Mouse (Mus musculus) heart, embryonic 14.5 days (tissue): ENCODE measurements around the gene Nfic. TPM values are rescaled to one million over a fixed set of nuclear protein-coding genes. Genes with fewer than 3 reads are reported as not detected.

Source experiments
- ATAC-seq: fragments of 200-750 bp; cut with Nextera tagmentation; 2 replicates; pipeline ENCODE4 v1.8.0; 2017; ENCODE audit warnings: low read depth, moderate TSS enrichment; ENCODE audit not compliant: insufficient number of reproducible peaks, insufficient read depth, low FRiP score
- H3K27ac ChIP-seq, 2 experiments: fragments of 200-500 bp in 1 of 2; fragments of 300-500 bp in 1 of 2; sonication (generic) in 1 of 2; replicated peaks in 1 of 2; 2 replicates each; pipeline ENCODE4 v1.5.1; 2012 to 2014; ENCODE audit warnings: low read depth in 2 of 2, low read length in 2 of 2, control low read depth in 1 of 2, mild to moderate bottlenecking in 1 of 2, mixed read lengths in 1 of 2; ENCODE audit not compliant: control insufficient read depth in 1 of 2, insufficient read depth in 1 of 2
- H3K27me3 ChIP-seq: fragments of 300-500 bp; sonication (generic); 2 replicates; pipeline ENCODE4 v1.6.1; 2014; ENCODE audit warnings: mild to moderate bottlenecking, low read length, control low read depth; ENCODE audit not compliant: control insufficient read depth, insufficient read depth
- H3K36me3 ChIP-seq: fragments of 300-500 bp; sonication (generic); 2 replicates; pipeline ENCODE4 v1.6.1; 2014; ENCODE audit warnings: mild to moderate bottlenecking, control low read depth, low read length, mixed read lengths; ENCODE audit not compliant: control insufficient read depth, insufficient read depth
- H3K4me1 ChIP-seq, 2 experiments: fragments of 200-500 bp in 1 of 2; fragments of 300-500 bp in 1 of 2; sonication (generic) in 1 of 2; 2 replicates each; pipeline ENCODE4 v1.6.1; 2012 to 2014; ENCODE audit warnings: low read length in 2 of 2, control low read depth in 1 of 2, mixed read lengths in 1 of 2; ENCODE audit not compliant: control insufficient read depth in 2 of 2, insufficient read depth in 2 of 2
- H3K4me2 ChIP-seq: fragments of 300-500 bp; sonication (generic); 2 replicates; pipeline ENCODE4 v1.6.1; 2014; ENCODE audit warnings: mild to moderate bottlenecking, low read length
- H3K4me3 ChIP-seq, 2 experiments: fragments of 200-500 bp in 1 of 2; fragments of 300-500 bp in 1 of 2; sonication (generic) in 1 of 2; 2 replicates each; pipeline ENCODE4 v1.5.1; 2012 to 2014; ENCODE audit warnings: low read length in 2 of 2, mild to moderate bottlenecking in 2 of 2, control low read depth in 1 of 2, low read depth in 1 of 2, moderate library complexity in 1 of 2; ENCODE audit not compliant: control insufficient read depth in 1 of 2, insufficient read depth in 1 of 2
- H3K9ac ChIP-seq: fragments of 300-500 bp; sonication (generic); 2 replicates; pipeline ENCODE4 v1.6.1; 2014; ENCODE audit warnings: mild to moderate bottlenecking, low read length
- H3K9me3 ChIP-seq: fragments of 300-500 bp; sonication (generic); 2 replicates; pipeline ENCODE4 v1.6.1; 2016; ENCODE audit warnings: low read length, control low read depth; ENCODE audit not compliant: control insufficient read depth
- WGBS: fragments of 180-500 bp; shearing (Covaris S2); extraction: QIAGEN DNeasy Blood & Tissue Kit; methylation state at CpG from one replicate; pipeline ENCODE4 v1.1.7; 2014; 5-methylcytosine and 5-hydroxymethylcytosine counted together
- polyA plus RNA-seq: library from polyadenylated mRNA; unstranded; fragments of >200 nt; fragmentation: Nextera tagmentation; extraction: Ambion mirVana; gene quantifications from 2 replicates; pipeline ENCODE4 v1.2.1, GENCODE M21; 2014

Nfic gene
- polyA plus RNA-seq, 1 experiment from 2014 or later: 47.0 TPM

- Histone ChIP-seq H3K9ac (peak overlapping the region; percentile 84; the same call in 1 of the 2 replicates), H3K36me3 (peaks cover 20% of the 10 kb centered on the region), H3K27me3 (no peaks in the 10 kb centered on the region), H3K4me1 (peaks cover 25 to 39% of the 10 kb centered on the region in 2 experiments), H3K4me2 (peak overlapping the region; percentile 93), H3K27ac (peak overlapping the region in 1 of 2 experiments; percentile 71; a peak in 2 of 4 replicates), H3K9me3 (no peaks in the 10 kb centered on the region), H3K4me3 (no peak overlapping the region)
- WGBS: 74% methylated on average over 4 of the region's 4 CpGs
- ATAC-seq: no peak
Observed at GRCm38 (mm10) chr10:81423476-81424245, 31.8 kb downstream of the Nfic start.

DNA sequence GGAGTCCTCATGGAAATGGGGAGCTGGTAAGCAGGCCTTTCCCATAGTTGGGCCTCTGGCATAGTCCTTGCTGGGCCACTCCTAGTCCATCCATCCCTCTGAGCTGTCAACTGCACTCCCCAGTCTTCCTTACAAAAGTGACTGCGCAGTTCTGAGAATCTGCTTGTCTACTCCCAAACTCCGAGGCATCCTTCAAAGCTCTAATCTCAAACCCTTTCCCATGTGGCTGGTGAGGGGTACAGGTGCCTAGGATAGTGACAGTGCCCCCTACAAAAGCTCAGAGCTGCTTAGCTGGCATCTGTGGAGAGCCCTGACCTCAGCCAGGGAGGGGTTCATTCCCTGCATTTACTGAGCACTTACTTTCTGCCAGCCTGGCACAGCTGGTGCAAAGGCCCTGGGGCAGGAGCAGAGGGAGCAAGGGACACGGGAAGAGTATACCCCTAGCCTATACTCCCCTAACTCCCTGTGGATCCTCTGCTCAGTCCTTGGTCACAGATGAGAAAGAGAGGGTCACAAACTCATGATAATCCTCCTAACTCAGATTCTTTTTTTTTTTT lies 32.7 kb downstream of the Nfic start:
- ATAC-seq: no peak
- Histone ChIP-seq H3K4me3 (no peak overlapping the region), H3K9me3 (no peaks in the 10 kb centered on the region), H3K27me3 (no peaks in the 10 kb centered on the region), H3K27ac (no peak overlapping the region), H3K9ac (no peak overlapping the region), H3K4me2 (no peak overlapping the region), H3K36me3 (peaks cover 23% of the 10 kb centered on the region), H3K4me1 (peaks cover 28 to 46% of the 10 kb centered on the region in 2 experiments)
- WGBS: 82% methylated on average over 3 of the region's 3 CpGs

DNA sequence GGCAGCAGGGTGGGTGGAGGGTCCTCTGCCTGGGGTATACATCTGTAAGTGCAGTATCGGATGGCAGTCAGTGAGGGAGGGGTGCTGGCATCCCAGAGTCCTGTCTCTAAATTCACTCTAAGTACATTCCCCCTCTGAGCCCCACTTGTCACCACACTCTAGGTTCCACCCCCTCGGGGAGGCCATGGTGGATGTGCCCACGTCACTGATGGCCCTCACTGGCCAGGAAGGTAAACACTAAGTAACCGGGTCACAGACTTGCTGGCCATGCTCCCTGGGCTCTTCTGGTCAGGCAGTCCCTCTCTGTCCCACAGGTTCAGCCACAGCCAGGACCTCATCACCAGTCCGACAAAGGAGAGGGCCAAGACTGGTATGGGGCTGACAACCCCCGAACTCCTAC lies 33.2 kb downstream of the Nfic start:
- H3K4me1 ChIP-seq: peaks cover 30 to 48% of the 10 kb centered on the region in 2 experiments

DNA sequence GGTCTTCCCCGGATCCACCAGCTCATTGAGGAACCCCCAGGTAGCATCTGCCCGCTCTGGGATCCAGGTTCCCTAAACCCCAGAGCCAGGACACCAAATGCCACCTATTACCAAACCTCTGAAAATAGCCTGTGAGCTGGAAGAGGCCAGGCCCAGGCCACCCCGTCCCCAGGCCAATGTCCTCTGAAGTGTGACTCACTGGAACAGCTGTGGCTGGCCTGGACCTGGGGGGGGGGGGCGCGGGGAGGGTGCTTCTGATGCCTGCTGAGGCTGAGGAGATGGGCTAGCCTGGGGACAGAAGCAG lies 33.7 kb downstream of the Nfic start:
- H3K4me1 ChIP-seq: peaks cover 32 to 51% of the 10 kb centered on the region in 2 experiments
- 62% methylated on average over 5 of the region's 5 CpGs for WGBS
- no peaks in the 10 kb centered on the region for H3K9me3 ChIP-seq

More for the DNA sequence above, 33.2 kb downstream of the Nfic start:
- Histone ChIP-seq H3K36me3 (peaks cover 26% of the 10 kb centered on the region), H3K9me3 (no peaks in the 10 kb centered on the region), H3K9ac (no peak overlapping the region), H3K27ac (no peak overlapping the region), H3K27me3 (no peaks in the 10 kb centered on the region), H3K4me2 (no peak overlapping the region), H3K4me3 (no peak overlapping the region)
- ATAC-seq: no peak
- WGBS: 75% methylated on average over 6 of the region's 6 CpGs

DNA sequence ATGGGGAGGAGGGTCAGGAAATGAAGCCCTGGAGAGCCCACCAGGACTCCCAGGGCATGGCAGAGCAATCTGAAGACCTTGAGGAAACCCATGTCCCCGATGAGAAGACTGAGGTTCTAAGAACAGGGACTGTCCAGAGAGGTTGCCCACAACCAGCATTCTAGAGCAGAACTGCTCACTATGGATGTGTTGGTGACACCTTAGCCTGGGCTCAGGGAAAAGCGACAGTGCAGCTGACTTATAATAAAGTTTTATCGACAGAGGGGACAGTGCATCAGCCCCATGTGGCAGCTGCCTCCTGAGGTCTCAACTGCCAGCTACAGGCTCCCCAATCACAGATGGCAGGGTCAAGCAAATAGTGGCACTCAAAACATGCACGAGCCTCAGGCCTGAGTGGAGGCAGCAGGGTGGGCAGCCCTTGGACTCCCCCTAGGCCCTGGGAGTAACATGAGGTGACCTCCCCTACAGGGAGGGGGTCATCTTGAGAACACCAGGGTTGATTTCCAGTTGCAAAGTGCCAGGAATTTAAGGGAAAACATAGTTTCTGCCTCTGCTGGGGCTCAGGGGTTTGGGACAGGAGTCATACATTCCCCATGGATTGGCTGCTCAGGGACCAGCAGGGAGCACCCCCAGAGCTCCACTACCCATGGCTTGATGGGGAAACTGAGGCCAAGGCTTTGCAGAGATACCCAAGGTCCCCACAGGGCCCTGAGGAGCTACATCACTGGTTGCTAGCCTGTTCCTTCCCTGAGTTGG lies 34.2 kb downstream of the Nfic start:
- H3K27ac ChIP-seq: no peak overlapping the region
- no peak overlapping the region for H3K9ac ChIP-seq
- peaks cover 36 to 56% of the 10 kb centered on the region in 2 experiments for H3K4me1 ChIP-seq
- no peaks in the 10 kb centered on the region for H3K9me3 ChIP-seq
- no peaks in the 10 kb centered on the region for H3K27me3 ChIP-seq
- no peak for ATAC-seq
- H3K4me2 ChIP-seq: no peak overlapping the region
- 79% methylated on average over 4 of the region's 4 CpGs for WGBS
- peaks cover 26% of the 10 kb centered on the region for H3K36me3 ChIP-seq
- no peak overlapping the region for H3K4me3 ChIP-seq

More for the DNA sequence above, 33.7 kb downstream of the Nfic start:
- Histone ChIP-seq H3K27me3 (no peaks in the 10 kb centered on the region), H3K9ac (no peak overlapping the region), H3K36me3 (peaks cover 26% of the 10 kb centered on the region), H3K27ac (no peak overlapping the region), H3K4me2 (no peak overlapping the region), H3K4me3 (no peak overlapping the region)
- no peak for ATAC-seq

- Histone ChIP-seq H3K9ac (no peak overlapping the region), H3K27me3 (no peaks in the 10 kb centered on the region), H3K27ac (no peak overlapping the region), H3K4me2 (no peak overlapping the region), H3K36me3 (peaks cover 27% of the 10 kb centered on the region), H3K4me1 (peaks cover 30 to 53% of the 10 kb centered on the region in 2 experiments), H3K4me3 (no peak overlapping the region), H3K9me3 (no peaks in the 10 kb centered on the region)
- WGBS: 86% methylated on average over 40 of the region's 40 CpGs
- ATAC-seq: no peak
Observed at GRCm38 (mm10) chr10:81420191-81420767, 35.2 kb downstream of the Nfic start.

GRCm38 (mm10) chr10:81419111-81419928 lies 36.1 kb downstream of the Nfic start:
- 92% methylated on average over 10 of the region's 10 CpGs for WGBS

More at GRCm38 (mm10) chr10:81419111-81419928, 36.1 kb downstream of the Nfic start:
- Histone ChIP-seq H3K4me3 (no peak overlapping the region), H3K4me1 (peaks cover 30 to 53% of the 10 kb centered on the region in 2 experiments), H3K27me3 (no peaks in the 10 kb centered on the region), H3K9ac (peak overlapping the region; percentile 28; the same call in 1 of the 2 replicates), H3K4me2 (no peak overlapping the region), H3K9me3 (no peaks in the 10 kb centered on the region), H3K36me3 (peaks cover 34% of the 10 kb centered on the region), H3K27ac (no peak overlapping the region)
- no peak for ATAC-seq
